Mouse (Mus musculus): ENCODE measurements around the gene Rex1bd. TPM values are rescaled to one million over a fixed set of nuclear protein-coding genes. Genes with fewer than 3 reads are reported as not detected.

The Rex1bd gene
- total RNA-seq, 2 experiments from 2014 or later: 91.1 to 101 TPM

- DNase-seq (ENCODE audit: extremely low spot score in 1 of 2, low spot score in 1 of 2): peak in 1 of 2 experiments; percentile 59
Observed at GRCm38 (mm10) chr8:70504291-70504716, 2.2 kb downstream of the Rex1bd start.

DNA sequence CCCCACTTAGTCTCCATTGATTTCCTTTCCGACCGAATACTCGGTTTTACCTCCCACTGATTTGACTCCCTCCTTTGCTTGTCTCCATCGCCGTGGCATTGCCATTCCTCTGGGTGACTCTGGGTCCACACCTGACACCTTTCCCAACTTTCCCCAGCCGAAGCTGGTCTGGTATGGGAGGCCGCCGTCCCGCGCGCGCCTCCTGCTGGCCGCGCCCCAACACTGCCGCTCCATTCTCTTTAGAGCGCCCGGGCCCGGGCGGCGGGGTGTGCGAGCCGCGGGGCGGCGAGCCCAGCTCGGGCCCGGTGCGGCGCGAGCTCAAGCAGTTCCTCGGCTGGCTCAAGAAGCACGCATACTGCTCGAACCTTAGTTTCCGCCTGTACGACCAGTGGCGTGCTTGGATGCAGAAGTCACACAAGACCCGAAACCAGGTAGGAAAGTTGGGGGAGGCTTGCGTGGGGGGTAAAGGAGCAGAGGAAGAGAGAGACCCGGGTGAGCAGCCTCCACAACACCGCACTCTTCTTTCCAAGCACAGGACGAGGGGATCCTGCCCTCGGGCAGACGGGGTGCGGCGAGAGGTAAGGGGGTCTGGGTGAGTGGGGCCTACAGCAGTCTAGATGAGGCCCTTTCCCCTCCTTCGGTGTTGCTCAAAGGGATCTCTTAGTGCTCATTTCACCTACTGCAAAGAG is 3.3 kb downstream of the Rex1bd start:
- peak in 1 of 2 experiments; percentile 67 for DNase-seq (ENCODE audit: extremely low spot score in 1 of 2, low spot score in 1 of 2)

- no peak for DNase-seq (ENCODE audit: extremely low spot score in 1 of 2, low spot score in 1 of 2)
Observed at GRCm38 (mm10) chr8:70502540-70502939, 4.0 kb downstream of the Rex1bd start.

DNA sequence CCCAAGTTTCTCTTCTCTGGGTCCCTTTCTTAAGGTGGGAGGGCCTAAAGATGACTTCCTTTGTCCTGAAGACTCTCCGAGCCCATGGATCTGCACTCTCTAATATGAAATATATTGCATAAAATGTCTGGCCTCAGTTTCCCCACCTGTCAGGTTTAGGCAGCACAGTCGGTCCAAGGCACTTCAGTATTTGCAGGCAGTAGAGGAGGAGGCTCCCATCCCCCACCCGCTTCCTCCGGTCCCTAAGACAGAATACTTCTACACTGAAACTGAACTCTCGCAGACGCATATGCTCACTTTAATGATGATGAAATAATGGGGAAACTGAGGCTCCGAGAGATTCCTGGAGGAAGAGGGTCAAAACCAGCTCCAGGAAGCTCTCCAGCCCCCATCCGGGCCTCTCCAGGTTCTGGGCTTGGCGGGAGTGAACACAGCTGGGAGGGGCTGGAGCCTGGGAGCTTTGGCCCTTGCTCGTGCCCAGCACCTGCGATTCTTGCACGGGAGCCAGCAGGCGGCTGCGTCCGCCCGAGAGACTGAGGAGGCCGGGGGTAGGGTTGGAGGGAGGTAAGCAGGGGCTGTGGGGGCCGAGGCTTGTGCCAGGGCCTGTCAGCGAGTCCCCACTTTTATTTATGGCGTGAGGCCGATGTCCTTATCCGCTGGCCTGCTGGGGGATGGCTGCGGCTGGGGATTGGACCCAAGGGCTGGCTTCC is 4.6 kb downstream of the Rex1bd start:
- DNase-seq (ENCODE audit: extremely low spot score in 1 of 2, low spot score in 1 of 2): no peak

- DNase-seq (ENCODE audit: extremely low spot score in 1 of 2, low spot score in 1 of 2): no peak
Observed at GRCm38 (mm10) chr8:70500386-70501301, 5.9 kb downstream of the Rex1bd start.

DNA sequence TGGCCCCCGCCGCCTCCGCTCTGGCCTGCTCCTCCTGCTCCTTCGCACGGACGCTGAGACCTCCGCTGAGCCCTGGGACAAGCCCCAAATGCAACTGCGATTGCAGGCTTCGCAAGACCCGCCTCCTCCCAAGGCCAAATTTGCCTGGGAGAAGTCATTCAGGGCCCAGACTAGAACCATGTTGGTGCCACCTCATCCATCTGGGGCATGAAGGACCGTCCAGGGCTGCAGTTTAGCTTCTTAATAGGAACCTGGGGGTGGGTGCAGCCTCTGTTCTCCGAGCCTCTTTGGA is 10.8 kb downstream of the Rex1bd start:
- no peak for DNase-seq (ENCODE audit: extremely low spot score in 1 of 2, low spot score in 1 of 2)

DNA sequence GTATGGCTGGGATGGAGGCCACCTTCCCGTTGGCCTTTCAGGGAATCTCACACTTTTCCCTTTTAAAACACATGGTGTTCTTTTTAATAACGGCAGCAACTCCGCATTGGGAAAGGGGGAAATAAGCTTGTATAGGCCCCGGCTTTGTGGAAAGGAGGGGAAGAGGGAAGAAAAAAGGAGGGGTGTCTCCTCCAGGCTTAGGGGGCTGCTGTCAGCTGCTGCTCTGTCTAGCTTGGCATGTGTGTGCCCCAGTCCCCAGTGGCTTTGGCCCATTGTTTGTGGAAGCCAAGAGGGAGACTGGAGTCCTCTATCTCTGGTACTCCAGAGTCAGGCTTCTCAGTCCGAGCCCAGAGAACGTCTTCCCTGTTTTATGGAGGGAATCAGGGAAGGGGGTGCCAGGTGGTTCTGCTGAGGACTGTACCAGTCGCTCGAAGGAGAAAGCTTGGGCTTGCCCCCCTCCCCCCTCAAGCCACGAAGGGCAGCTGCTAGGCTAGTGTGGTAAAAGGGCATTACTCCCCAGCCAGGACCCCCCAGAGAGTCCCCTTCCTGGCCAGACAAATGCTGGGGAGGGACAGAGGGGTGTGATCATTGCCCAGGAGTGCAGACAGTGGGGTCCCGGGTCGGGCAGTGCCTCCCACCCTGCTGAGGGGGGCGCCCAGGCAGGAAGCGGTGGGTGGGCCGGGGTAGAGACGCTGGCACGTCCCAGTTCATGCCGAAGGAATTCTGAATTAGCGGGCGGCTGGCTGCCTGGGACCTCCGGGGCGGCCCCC is 11.4 kb downstream of the Rex1bd start:
- no peak for DNase-seq (ENCODE audit: extremely low spot score in 1 of 2, low spot score in 1 of 2)

GRCm38 (mm10) chr8:70494416-70494945 is 12.1 kb downstream of the Rex1bd start:
- DNase-seq (ENCODE audit: extremely low spot score in 1 of 2, low spot score in 1 of 2): no peak

GRCm38 (mm10) chr8:70493692-70494415 is 12.7 kb downstream of the Rex1bd start:
- DNase-seq (ENCODE audit: extremely low spot score in 1 of 2, low spot score in 1 of 2): no peak

- DNase-seq (ENCODE audit: extremely low spot score in 1 of 2, low spot score in 1 of 2): no peak
Observed at GRCm38 (mm10) chr8:70492664-70493640, 13.6 kb downstream of the Rex1bd start, which contains the start of gene Crlf1. Crlf1 (plus strand) TSS chr8:70493158.

DNA sequence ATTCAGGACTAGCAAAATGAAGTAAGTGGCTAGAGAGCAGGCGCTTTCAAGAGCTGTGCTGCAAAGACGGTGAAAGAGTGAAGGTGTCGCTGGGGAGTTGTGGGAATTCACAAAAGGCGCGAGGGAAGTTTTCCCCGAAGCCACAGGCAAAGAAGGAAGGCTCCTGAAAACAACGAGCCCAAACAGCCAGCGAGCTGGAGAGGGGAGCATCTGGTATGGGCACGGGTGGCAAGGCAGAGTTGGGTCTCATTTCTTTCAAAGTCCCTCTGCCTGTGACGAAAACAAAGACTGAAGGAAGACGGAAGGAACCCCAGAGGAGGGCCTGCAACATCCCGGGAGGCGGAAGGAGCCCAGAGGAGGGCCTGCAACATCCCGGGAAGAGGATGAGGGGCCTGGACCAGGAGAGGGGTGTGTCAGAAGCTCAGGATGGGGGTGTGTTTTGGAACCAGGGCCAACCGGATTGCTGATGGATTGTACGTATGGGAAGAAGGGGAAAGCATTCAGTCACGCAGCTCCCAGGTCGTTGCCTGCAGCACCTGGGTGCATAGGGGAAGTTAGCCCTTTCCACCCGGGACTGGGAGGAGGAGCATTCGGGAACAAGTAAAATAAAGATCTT is 15.6 kb downstream of the Rex1bd start:
- DNase-seq (ENCODE audit: extremely low spot score in 1 of 2, low spot score in 1 of 2): no peak

DNA sequence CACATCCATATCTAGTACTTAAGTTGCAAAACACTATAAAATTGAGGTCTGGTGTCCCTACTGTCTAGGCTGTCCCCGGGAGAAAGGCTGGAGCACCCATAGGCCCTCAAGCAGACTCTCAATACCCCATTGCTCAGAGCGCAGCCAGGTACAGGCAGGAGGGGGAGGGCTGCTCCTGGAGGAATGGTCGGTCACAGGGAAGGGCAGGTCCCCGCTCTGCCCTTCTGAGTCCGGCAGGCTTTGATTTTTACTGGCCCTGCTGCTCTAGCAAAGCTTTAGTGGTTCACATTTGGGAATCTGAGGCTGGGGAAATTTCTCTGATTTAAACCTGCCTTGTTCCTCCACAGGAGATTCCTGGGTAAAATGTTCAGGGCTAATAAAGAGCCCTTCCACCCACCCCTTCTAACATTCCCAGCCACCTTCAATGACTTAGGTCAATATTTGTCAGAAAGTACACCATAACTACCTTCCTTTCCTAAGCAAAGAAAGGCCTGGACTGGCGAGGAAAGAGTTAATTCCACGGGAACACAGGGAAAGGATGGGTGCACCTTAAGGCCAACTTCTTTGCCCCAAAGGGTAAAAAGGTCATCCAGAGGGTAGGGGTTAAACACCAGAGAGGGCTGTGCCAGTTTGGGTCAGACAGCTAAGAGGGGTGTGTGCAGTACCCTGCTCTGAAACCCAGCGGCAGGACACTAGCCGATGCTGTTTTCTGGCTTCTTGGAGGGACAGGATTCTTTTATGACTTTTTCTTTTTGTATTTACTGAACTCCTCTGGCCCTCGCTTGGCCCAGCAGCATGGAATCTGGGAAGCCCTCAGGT is 16.3 kb downstream of the Rex1bd start:
- no peak for DNase-seq (ENCODE audit: extremely low spot score in 1 of 2, low spot score in 1 of 2)

DNA sequence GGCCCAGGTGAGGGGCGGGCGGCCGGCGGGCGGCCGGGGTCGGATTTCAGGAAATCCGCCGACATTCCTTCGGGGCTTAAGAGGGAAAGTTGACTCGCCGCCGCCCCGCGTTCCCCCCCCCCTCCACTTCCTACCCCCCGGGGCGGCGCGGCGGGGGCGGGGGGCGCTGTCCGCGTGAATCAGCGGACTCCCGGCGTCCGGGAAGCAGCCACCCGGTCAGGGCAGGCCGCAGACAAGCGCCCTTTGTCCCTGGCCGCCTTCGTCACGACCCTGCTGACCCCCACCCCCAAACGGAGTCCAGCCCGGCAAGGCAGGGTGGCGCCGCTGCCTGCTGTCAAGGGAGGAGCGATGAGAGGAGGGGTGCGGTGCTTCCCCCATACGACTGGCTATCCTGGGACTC is 17.0 kb downstream of the Rex1bd start:
- no peak for DNase-seq (ENCODE audit: extremely low spot score in 1 of 2, low spot score in 1 of 2)

- DNase-seq (ENCODE audit: extremely low spot score in 1 of 2, low spot score in 1 of 2): no peak
Observed at GRCm38 (mm10) chr8:70488931-70489470, 17.6 kb downstream of the Rex1bd start.

- no peak for DNase-seq (ENCODE audit: extremely low spot score in 1 of 2, low spot score in 1 of 2)
Observed at GRCm38 (mm10) chr8:70487993-70488796, 18.4 kb downstream of the Rex1bd start.

GRCm38 (mm10) chr8:70486941-70487520 is 19.5 kb downstream of the Rex1bd start, which contains the start of gene Tmem59l:
Tmem59l (minus strand) TSS chr8:70487358.
- no peak for DNase-seq (ENCODE audit: extremely low spot score in 1 of 2, low spot score in 1 of 2)
